Mouse (Mus musculus) CH12.LX (cell line): ENCODE results near the gene Nr2c2ap.

ENCODE experiments used
- BHLHE40 ChIP-seq: IDR thresholded peaks from 2 replicates; pipeline ENCODE4 v1.6.1; 2011; ENCODE audit warnings: mild to moderate bottlenecking, low read depth, low read length, improper control_type of control experiment
- CHD2 ChIP-seq: IDR thresholded peaks from 2 replicates; pipeline ENCODE4 v1.6.1; 2011; ENCODE audit warnings: low read length, improper control_type of control experiment
- CTCF ChIP-seq, 2 experiments: IDR thresholded peaks in 1 of 2; conservative IDR thresholded peaks in 1 of 2; 2 replicates each; pipeline ENCODE4 v1.5.1; 2011 to 2012; ENCODE audit warnings: low read depth in 2 of 2, low read length in 2 of 2, improper control_type of control experiment in 1 of 2, inconsistent platforms in 1 of 2, mild to moderate bottlenecking in 1 of 2, moderate library complexity in 1 of 2
- ELF1 ChIP-seq: IDR thresholded peaks from 2 replicates; pipeline ENCODE4 v1.6.1; 2014; ENCODE audit warnings: low read depth, mild to moderate bottlenecking, inconsistent platforms, low read length, improper control_type of control experiment
- EP300 ChIP-seq: IDR thresholded peaks from 2 replicates; pipeline ENCODE4 v1.6.1; 2011; ENCODE audit warnings: low read length, improper control_type of control experiment
- GABPA ChIP-seq: IDR thresholded peaks from 2 replicates; pipeline ENCODE4 v1.6.1; 2012; ENCODE audit warnings: low read depth, low read length, improper control_type of control experiment, inconsistent platforms; ENCODE audit not compliant: insufficient replicate concordance
- HCFC1 ChIP-seq: IDR thresholded peaks from 2 replicates; pipeline ENCODE4 v1.6.1; 2012; ENCODE audit warnings: low read depth, mild to moderate bottlenecking, inconsistent platforms, low read length, improper control_type of control experiment
- POLR2A ChIP-seq: IDR thresholded peaks from 2 replicates; pipeline ENCODE4 v1.6.1; 2011; ENCODE audit warnings: low read depth, mild to moderate bottlenecking, improper control_type of control experiment, low read length
- POLR2AphosphoS2 ChIP-seq: IDR thresholded peaks from 2 replicates; pipeline ENCODE4 v1.6.1; 2011; ENCODE audit warnings: low read depth, low read length, improper control_type of control experiment
- RCOR1 ChIP-seq: conservative IDR thresholded peaks from 2 replicates; pipeline ENCODE4 v1.6.1; 2012; ENCODE audit warnings: low read depth, mild to moderate bottlenecking, inconsistent platforms, low read length, improper control_type of control experiment
- TBP ChIP-seq: conservative IDR thresholded peaks from 2 replicates; pipeline ENCODE4 v1.6.1; 2011; ENCODE audit warnings: low read depth, low read length, improper control_type of control experiment
- USF1 ChIP-seq: IDR thresholded peaks from 2 replicates; pipeline ENCODE4 v1.6.1; 2014; ENCODE audit warnings: low read depth, mild to moderate bottlenecking, inconsistent platforms, low read length, improper control_type of control experiment
- ZNF384 ChIP-seq: IDR thresholded peaks from 2 replicates; pipeline ENCODE4 v1.6.1; 2012; ENCODE audit warnings: low read depth, low read length, improper control_type of control experiment, inconsistent platforms

- TF ChIP-seq RCOR1 (no peak), POLR2AphosphoS2 (no peak), EP300 (no peak), TBP (no peak), CTCF (conservative IDR thresholded peaks at IDR 0.05 in 1 of 2, IDR thresholded peaks at IDR 0.05 in 1 of 2; ENCODE audit: low read depth in 2 of 2, low read length in 2 of 2) (no peak), GABPA (no peak), POLR2A (no peak), HCFC1 (no peak), ELF1 (no peak), ZNF384 (no peak), USF1 (no peak), CHD2 (no peak), BHLHE40 (no peak)
Measured at GRCm38 (mm10) chr8:70128435-70128834, 2.7 kb upstream of the Nr2c2ap start.
